Mouse (Mus musculus): Measurements from ENCODE around the gene Agbl3. TPM values are rescaled to one million over a fixed set of nuclear protein-coding genes. Genes with fewer than 3 reads are reported as not detected.

Agbl3 gene
- polyA plus RNA-seq, 1 experiment from 2014 or later: 5.7 TPM

- Histone ChIP-seq H3K4me1 (ENCODE audit: control insufficient read depth, insufficient read depth, low read length) (no peaks in the 10 kb centered on the region; the same call in 1 of the 2 replicates), H3K27ac (ENCODE audit: low read depth, low read length) (no peak overlapping the region), H3K27me3 (ENCODE audit: control insufficient read depth, insufficient read depth, low read length) (no peaks in the 10 kb centered on the region), H3K4me3 (ENCODE audit: low read depth, low read length) (no peak overlapping the region), H3K9me3 (ENCODE audit: control insufficient read depth, low read length) (no peaks in the 10 kb centered on the region), H3K4me2 (no peak overlapping the region), H3K36me3 (ENCODE audit: control insufficient read depth, insufficient read depth, low read length) (peaks cover 11% of the 10 kb centered on the region; the same call in 1 of the 2 replicates), H3K9ac (ENCODE audit: low read length) (no peak overlapping the region)
- ATAC-seq (ENCODE audit: low FRiP score) (no peak), DNase-seq (ENCODE audit: low spot score, missing footprints) (no peak)
- WGBS: 88% methylated on average over 10 of the region's 10 CpGs
Observed at GRCm38 (mm10) chr6:34903851-34904250, 123.6 kb downstream of the Agbl3 start.

GRCm38 (mm10) chr6:34904361-34904760, 124.1 kb downstream of the Agbl3 start:
- Histone ChIP-seq H3K4me1 (ENCODE audit: control insufficient read depth, insufficient read depth, low read length) (peaks cover 1% of the 10 kb centered on the region), H3K9ac (ENCODE audit: low read length) (no peak overlapping the region), H3K27me3 (ENCODE audit: control insufficient read depth, insufficient read depth, low read length) (no peaks in the 10 kb centered on the region), H3K27ac (ENCODE audit: low read depth, low read length) (no peak overlapping the region), H3K4me3 (ENCODE audit: low read depth, low read length) (no peak overlapping the region), H3K36me3 (ENCODE audit: control insufficient read depth, insufficient read depth, low read length) (peaks cover 6% of the 10 kb centered on the region; the same call in 1 of the 2 replicates), H3K4me2 (no peak overlapping the region), H3K9me3 (ENCODE audit: control insufficient read depth, low read length) (no peaks in the 10 kb centered on the region)
- ATAC-seq (ENCODE audit: low FRiP score): no peak
- 88% methylated on average over 6 of the region's 6 CpGs for WGBS
- DNase-seq (ENCODE audit: low spot score, missing footprints): no peak

GRCm38 (mm10) chr6:34906125-34906524, 125.9 kb downstream of the Agbl3 start:
- H3K4me2 ChIP-seq: no peak overlapping the region
- H3K9ac ChIP-seq (ENCODE audit: low read length): no peak overlapping the region
- no peak for ATAC-seq (ENCODE audit: low FRiP score)
- no peak overlapping the region for H3K4me3 ChIP-seq (ENCODE audit: low read depth, low read length)
- peaks cover 8% of the 10 kb centered on the region for H3K4me1 ChIP-seq (ENCODE audit: control insufficient read depth, insufficient read depth, low read length)
- H3K27ac ChIP-seq (ENCODE audit: low read depth, low read length): no peak overlapping the region
- DNase-seq (ENCODE audit: low spot score, missing footprints): no peak
- WGBS: 88% methylated on average over 2 of the region's 2 CpGs
- peaks cover 5% of the 10 kb centered on the region; the same call in 1 of the 2 replicates for H3K36me3 ChIP-seq (ENCODE audit: control insufficient read depth, insufficient read depth, low read length)
- no peaks in the 10 kb centered on the region for H3K27me3 ChIP-seq (ENCODE audit: control insufficient read depth, insufficient read depth, low read length)
- no peaks in the 10 kb centered on the region for H3K9me3 ChIP-seq (ENCODE audit: control insufficient read depth, low read length)

GRCm38 (mm10) chr6:34906661-34907060, 126.4 kb downstream of the Agbl3 start:
- H3K27ac ChIP-seq (ENCODE audit: low read depth, low read length): no peak overlapping the region
- no peak overlapping the region for H3K4me2 ChIP-seq
- H3K4me1 ChIP-seq (ENCODE audit: control insufficient read depth, insufficient read depth, low read length): peaks cover 8% of the 10 kb centered on the region
- peaks cover 5% of the 10 kb centered on the region; the same call in 1 of the 2 replicates for H3K36me3 ChIP-seq (ENCODE audit: control insufficient read depth, insufficient read depth, low read length)
- DNase-seq (ENCODE audit: low spot score, missing footprints) (no peak), ATAC-seq (ENCODE audit: low FRiP score) (no peak)
- H3K27me3 ChIP-seq (ENCODE audit: control insufficient read depth, insufficient read depth, low read length): no peaks in the 10 kb centered on the region
- WGBS: 96% methylated on average over 4 of the region's 4 CpGs
- H3K9me3 ChIP-seq (ENCODE audit: control insufficient read depth, low read length): no peaks in the 10 kb centered on the region
- H3K9ac ChIP-seq (ENCODE audit: low read length): no peak overlapping the region
- no peak overlapping the region for H3K4me3 ChIP-seq (ENCODE audit: low read depth, low read length)

GRCm38 (mm10) chr6:34907121-34907614, 126.9 kb downstream of the Agbl3 start:
- no peak overlapping the region for H3K27ac ChIP-seq (ENCODE audit: low read depth, low read length)
- H3K4me2 ChIP-seq: no peak overlapping the region
- ATAC-seq (ENCODE audit: low FRiP score): no peak
- H3K9me3 ChIP-seq (ENCODE audit: control insufficient read depth, low read length): no peaks in the 10 kb centered on the region
- H3K36me3 ChIP-seq (ENCODE audit: control insufficient read depth, insufficient read depth, low read length): peaks cover 5% of the 10 kb centered on the region; the same call in 1 of the 2 replicates
- no peak overlapping the region for H3K9ac ChIP-seq (ENCODE audit: low read length)
- H3K4me3 ChIP-seq (ENCODE audit: low read depth, low read length): no peak overlapping the region
- no peaks in the 10 kb centered on the region for H3K27me3 ChIP-seq (ENCODE audit: control insufficient read depth, insufficient read depth, low read length)
- no peak for DNase-seq (ENCODE audit: low spot score, missing footprints)
- peaks cover 8% of the 10 kb centered on the region for H3K4me1 ChIP-seq (ENCODE audit: control insufficient read depth, insufficient read depth, low read length)
- 79% methylated on average over 2 of the region's 2 CpGs for WGBS

- no peak overlapping the region for H3K4me2 ChIP-seq
- H3K27ac ChIP-seq (ENCODE audit: low read depth, low read length): no peak overlapping the region
- ATAC-seq (ENCODE audit: low FRiP score): no peak
- WGBS: 87% methylated on average over 18 of the region's 18 CpGs
- H3K27me3 ChIP-seq (ENCODE audit: control insufficient read depth, insufficient read depth, low read length): no peaks in the 10 kb centered on the region
- peaks cover 8% of the 10 kb centered on the region; the same call in 1 of the 2 replicates for H3K4me1 ChIP-seq (ENCODE audit: control insufficient read depth, insufficient read depth, low read length)
- no peaks in the 10 kb centered on the region for H3K9me3 ChIP-seq (ENCODE audit: control insufficient read depth, low read length)
- no peak overlapping the region for H3K4me3 ChIP-seq (ENCODE audit: low read depth, low read length)
- no peak for DNase-seq (ENCODE audit: low spot score, missing footprints)
- H3K36me3 ChIP-seq (ENCODE audit: control insufficient read depth, insufficient read depth, low read length): peaks cover 5% of the 10 kb centered on the region; the same call in 1 of the 2 replicates
- H3K9ac ChIP-seq (ENCODE audit: low read length): no peak overlapping the region
Observed at GRCm38 (mm10) chr6:34907696-34908260, 127.5 kb downstream of the Agbl3 start.

Other genes starting within 250 kb of the Agbl3 start
- 134 and 149 TPM in 2 replicates for gene Cald1, start 181.9 kb upstream of the Agbl3 start, polyA plus RNA-seq (2014; fragmentation: Nextera tagmentation; extraction: Ambion mirVana)
- 1.00 and 1.3 TPM in 2 replicates for gene Tmem140, start 82.7 kb downstream of the Agbl3 start, polyA plus RNA-seq (2014; fragmentation: Nextera tagmentation; extraction: Ambion mirVana)
- 11.8 TPM in 2 replicates for gene Cyren, start 97.6 kb downstream of the Agbl3 start, polyA plus RNA-seq (2014; fragmentation: Nextera tagmentation; extraction: Ambion mirVana)
- gene Wdr91, start 130.4 kb downstream of the Agbl3 start, polyA plus RNA-seq (2014; fragmentation: Nextera tagmentation; extraction: Ambion mirVana): 9.8 and 10.4 TPM in 2 replicates
- gene Stra8, start 139.7 kb downstream of the Agbl3 start, polyA plus RNA-seq (2014; fragmentation: Nextera tagmentation; extraction: Ambion mirVana): not detected in 2 replicates
- 0.34 and 0.36 TPM in 2 replicates for gene Slc23a4, start 208.0 kb downstream of the Agbl3 start, polyA plus RNA-seq (2014; fragmentation: Nextera tagmentation; extraction: Ambion mirVana)

All from midbrain, embryonic 11.5 days (tissue).